Mouse (Mus musculus) adrenal gland, adult 2 months (tissue): ENCODE measurements around the gene Rasd1. TPM values are rescaled to one million over a fixed set of nuclear protein-coding genes. Genes with fewer than 3 reads are reported as not detected.
"Not testable (repeated sequence)": the region's sequence is repeated elsewhere in the genome, so short reads cannot be mapped to it uniquely, and the experiment has no call there.

Experiments
- DNase-seq: peaks from one replicate; pipeline ENCODE4 v3.0.0; 2021
- polyA plus RNA-seq: library from polyadenylated mRNA; depleted of rRNA; stranded (reverse); fragments of >200 nt; gene quantifications from 2 replicates; pipeline ENCODE4 v1.2.3, GENCODE M21; 2012
- total RNA-seq, 2 experiments: library from RNA; stranded (reverse); gene quantifications; 2 replicates each; pipeline ENCODE4 v1.2.3; 2021

Rasd1 gene
- total and polyA plus RNA-seq, 3 experiments: 20.7 to 43.3 (median 24.8) TPM

GRCm38 (mm10) chr11:59960476-59961337 lies 4.0 kb downstream of the Rasd1 start:
- no peak for DNase-seq

DNA sequence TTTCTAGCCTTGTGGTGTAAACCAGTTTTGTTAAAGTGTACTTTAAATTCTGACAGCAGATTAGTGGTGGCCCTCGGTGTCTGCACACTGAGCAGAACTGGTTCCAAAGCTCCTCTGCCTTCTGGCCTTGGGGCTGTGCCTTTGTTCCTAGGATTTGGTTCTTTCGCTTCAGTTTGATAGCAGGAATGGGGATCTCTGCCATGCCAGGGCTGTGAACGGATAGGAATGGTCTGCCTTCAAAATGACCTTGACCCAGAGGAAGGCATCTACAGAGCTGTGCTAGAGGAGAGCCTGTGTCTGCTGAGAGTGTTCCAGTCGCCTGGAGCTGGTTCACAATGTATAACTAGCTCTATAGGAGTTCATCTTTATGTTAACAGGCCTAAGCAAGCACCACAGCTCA lies 5.3 kb downstream of the Rasd1 start:
- DNase-seq: peak; percentile 47

GRCm38 (mm10) chr11:59956749-59957148 lies 8.0 kb downstream of the Rasd1 start:
- DNase-seq: no peak

DNA sequence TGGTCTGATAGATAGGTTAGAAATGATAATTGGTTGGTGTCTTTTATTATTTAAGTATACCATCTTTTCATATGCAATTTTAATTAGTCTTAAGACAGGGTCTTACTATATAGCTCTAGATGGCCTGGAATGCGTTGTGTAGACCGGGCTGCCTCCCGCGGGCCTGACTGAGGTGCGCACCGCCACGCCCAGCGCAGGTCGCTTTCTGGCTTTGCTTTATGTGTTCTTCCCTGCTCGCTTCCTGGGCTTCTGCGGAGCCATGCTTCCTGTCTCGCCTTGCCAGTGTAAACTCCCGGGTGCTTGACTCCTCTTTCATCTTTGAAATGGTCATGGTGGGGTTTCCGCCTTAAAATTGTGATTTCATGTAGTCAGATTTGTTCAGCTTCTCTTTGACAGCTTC lies 11.9 kb downstream of the Rasd1 start:
- no peak for DNase-seq

- no peak for DNase-seq
Observed at GRCm38 (mm10) chr11:59948401-59948767, 16.4 kb downstream of the Rasd1 start.

DNA sequence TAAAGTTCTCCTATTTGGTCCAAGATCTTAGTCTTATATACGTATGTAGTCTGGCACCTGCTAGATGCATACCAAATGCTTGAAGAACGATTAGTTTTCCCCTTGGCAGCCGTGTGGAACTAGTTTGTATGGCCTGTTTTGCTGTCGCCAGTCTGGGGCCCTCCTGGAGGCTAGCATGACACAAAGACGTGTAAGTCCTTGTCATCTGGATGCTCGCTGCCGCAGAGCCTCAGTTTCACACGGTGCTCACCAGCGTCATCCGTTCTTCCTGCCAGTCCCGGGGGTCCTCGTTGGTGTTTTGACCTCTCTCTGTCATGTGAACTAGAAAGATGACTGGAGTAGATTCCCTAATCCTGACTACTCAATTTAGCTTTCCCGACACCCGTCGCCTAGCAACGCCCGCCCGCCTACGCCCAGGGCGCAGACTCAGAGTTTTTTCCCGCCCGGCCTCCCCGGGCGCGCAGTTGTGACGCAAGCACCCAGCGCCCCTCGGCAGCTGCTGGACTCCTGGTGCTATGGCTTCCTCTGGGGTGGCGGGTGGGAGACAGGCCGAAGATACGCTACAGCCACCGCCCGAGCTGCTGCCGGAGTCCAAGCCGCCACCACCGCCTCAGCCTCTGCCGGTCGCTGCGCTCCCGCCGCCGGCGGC lies 16.9 kb downstream of the Rasd1 start, which contains the start of gene Med9:
Gene Med9 (plus strand): TSS at position 455 of the 649 bp plus-strand sequence.
- peak; percentile 97 for DNase-seq

DNA sequence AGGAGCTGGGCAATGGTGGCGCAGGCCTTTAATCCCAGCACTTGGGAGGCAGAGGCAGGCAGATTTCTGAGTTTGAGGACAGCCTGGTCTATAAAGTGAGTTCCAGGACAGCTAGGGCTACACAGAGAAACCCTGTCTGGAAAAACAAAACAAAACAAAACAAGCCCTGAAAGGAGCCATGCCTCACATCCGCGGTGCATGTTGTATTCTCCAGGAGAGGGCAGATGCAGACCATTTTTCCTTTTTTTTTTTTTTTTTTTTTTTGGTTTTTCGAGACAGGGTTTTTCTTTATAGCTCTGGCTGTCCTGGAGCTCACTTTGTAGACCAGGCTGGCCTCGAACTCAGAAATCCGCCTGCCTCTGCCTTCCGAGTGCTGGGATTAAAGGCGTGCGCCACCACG lies 19.9 kb downstream of the Rasd1 start:
- DNase-seq: not testable (repeated sequence)

DNA sequence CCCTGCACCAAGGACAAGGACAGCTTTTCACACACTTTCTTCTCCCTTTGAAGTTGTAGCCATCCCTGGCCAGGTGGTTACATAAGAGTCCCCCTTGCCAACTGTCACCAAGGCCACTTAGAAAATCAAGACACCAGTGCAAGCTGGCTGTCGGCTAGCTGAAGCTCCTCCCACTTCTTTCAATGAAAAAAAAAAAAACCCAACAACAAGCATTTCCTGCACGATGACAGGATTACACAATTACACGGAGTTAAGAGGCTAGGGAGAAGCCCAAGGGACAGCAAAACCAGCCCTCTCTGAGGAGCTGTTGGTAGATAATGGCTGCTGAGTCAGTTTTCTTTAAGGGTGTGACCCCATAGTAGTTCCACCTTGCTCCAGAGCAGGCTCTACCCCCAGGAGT lies 23.4 kb downstream of the Rasd1 start:
- DNase-seq: peak; percentile 81

DNA sequence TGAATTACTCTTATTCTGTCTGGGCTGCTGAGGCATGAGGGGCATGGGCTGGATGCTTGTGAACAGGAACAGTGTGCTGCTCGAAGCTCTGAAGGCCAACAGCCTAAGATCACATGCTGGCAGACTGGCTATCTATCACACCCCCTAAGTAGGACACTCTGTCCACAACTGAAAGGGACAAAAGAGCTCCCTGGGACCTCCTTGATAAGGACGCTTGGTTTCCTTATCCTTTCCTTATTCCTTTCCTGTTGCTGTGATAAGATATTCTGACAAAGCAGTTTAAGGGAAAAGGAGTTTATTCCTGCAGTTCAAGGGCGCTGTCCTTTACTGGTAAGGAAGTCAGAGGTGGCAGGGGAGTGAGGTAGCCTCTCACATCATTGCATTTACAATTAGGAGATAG lies 24.1 kb downstream of the Rasd1 start:
- DNase-seq: no peak

DNA sequence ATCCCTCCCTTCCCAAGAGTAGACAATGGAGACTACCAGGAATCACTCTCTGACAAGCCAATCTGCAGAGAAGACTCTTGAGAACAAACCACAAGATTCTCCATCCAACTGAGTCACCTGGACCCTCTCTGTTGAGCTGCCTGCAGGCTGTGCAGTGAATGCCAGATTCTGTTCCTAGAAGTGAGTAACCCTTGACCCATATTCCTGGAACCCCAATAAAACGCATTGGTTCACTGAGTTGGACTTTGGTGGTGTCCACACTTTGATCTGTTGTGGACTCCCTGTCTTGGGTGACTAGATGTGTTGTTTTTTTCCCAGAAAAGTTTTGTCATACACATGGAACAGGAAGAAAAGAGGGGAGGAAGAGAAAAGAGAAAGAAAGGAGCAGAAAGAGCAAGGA lies 24.9 kb downstream of the Rasd1 start:
- DNase-seq: no peak

- DNase-seq: peak; percentile 67
Observed at GRCm38 (mm10) chr11:59937615-59938014, 27.1 kb downstream of the Rasd1 start.

DNA sequence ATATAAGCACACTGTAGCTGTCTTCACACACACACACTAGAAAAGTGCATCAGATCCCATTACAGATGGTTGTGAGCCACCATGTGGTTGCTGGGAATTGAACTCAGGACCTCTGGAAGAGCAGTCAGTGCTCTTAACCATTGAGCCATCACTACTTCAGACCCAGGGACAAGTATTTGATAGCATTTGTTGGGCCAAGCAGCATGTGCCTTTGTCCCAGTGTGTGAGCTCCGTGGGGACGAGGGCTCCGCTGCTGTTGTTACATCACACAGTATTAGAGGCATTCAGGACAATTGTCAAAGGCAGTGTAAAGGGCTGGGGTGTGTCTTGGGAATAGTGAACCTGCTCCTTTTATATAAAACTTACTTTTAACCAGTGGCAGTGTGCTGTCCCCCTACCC lies 27.7 kb downstream of the Rasd1 start:
- DNase-seq: peak; percentile 45

- DNase-seq: peak; percentile 43
Observed at GRCm38 (mm10) chr11:59933943-59934342, 30.8 kb downstream of the Rasd1 start.

GRCm38 (mm10) chr11:59932560-59933337 lies 32.0 kb downstream of the Rasd1 start:
- no peak for DNase-seq

- DNase-seq: no peak
Observed at GRCm38 (mm10) chr11:59930031-59930430, 34.7 kb downstream of the Rasd1 start.

DNA sequence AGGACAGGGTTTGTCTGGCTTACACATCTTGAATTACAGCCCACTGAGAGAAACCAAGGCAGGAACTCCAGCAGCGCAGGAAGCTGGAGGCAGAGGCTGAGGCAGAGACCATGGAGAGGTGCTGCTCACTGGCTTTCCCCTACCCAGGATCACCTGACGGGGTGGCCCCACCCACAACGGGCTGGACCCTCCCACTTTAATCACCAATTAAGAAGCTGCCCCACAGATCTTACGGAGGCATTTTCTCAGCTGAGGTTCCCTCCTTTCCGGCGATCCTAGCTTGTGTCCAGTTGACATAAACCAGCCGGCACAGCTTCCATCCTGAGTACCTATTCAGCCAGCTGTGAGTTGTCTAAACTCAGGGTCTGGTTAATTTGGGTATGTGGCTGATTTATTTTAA lies 43.5 kb downstream of the Rasd1 start:
- no peak for DNase-seq

- no peak for DNase-seq
Observed at GRCm38 (mm10) chr11:59920331-59920730, 44.4 kb downstream of the Rasd1 start.

DNA sequence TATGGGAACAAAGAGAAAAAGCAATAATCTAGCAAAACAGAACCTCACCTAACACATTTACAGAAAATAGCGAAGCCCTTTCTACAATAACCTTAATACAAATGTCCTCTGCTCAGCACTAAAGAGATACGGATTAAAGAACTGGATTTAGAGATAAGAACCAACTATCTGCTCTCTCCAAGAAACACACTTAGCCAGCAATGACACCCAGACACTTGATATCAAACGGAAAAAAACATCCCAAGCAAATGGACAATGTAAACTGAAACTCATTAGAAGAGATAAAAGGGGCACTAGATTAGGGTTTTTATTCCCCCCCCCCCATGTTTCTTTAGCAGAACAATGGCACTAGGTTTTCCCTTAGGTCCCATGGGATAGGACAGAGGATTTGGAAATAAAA lies 45.3 kb downstream of the Rasd1 start:
- no peak for DNase-seq

- peak; percentile 38 for DNase-seq
Observed at GRCm38 (mm10) chr11:59918014-59918413, 46.7 kb downstream of the Rasd1 start.

DNA sequence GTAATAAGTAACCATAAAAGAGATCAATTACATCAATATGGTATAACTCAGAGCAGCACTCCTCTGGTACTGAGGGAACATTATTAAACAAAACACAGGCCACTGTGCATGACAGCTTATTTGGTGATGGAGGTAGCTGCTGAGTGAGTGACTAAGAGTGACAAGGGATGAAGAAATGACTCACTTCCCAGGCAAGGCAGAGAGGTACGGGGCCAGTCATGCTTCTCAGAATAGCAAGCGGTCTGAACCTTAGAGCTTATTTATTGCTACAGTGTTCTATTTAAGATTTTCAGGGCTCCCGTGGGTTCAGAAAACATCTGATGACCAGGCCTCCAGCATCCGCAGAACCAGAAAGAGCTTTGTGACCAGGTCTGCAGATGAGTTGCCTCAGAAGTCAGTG lies 51.0 kb downstream of the Rasd1 start:
- peak; percentile 42 for DNase-seq
